In the genomic region with DNA sequence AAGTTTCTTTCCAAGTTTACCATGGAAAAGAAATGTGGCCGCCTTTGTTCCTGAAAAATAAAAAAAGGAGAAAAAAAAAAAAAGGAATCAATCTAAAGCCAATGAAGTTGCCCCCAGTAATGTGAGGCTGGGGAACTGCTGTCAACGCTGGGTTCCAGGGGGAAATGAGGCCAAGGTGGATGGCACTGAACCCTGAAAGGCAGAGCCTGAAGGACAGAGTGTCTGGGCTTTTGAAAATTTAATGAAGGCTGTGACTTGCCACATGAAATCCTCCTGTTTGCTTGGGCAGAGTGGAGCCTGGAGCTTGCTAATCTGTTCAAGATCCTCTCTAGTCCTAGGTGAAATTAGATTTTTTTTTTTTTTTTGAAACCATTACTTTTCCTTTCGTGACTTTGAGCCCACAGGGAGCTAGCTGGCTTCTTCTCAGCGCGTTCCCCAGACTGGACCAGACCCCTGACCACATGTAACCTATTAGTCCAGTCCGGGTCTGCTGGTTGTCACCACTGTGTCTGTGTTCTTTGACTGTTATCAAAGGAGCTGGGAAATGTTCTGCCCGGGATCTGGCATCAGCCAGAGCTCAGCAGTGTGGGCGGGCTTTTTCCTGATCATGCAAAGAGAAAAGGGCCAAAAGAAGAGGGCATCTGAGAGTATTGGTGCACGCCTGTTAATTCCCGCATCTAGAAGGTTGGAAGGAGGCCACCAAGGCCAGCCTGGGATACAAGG, we compare ENCODE assay signal across 9 mouse cellular contexts. TPM values are rescaled to one million over a fixed set of nuclear protein-coding genes. Genes with fewer than 3 reads are reported as not detected.
DNase-seq lines count a peak whose midpoint lies in the region; ATAC-seq and TF ChIP-seq lines count a peak whose summit lies in the region.
"Had no signal": no experiment of that assay in that cellular context is flagged by ENCODE, and none has a peak within 500 bp of the region (broad histone marks: within the 10 kb centered on the region; RNA-seq: fewer than 3 reads in every experiment).

No protein-coding gene starts in this region.

- H3K4me3 ChIP-seq in layer of hippocampus, adult 2 months: no peak overlapping the region
- H3K4me3 ChIP-seq in embryonic facial prominence, embryonic 12.5 days: no peak overlapping the region
- no peak overlapping the region for H3K4me3 ChIP-seq in limb, embryonic 15.5 days

- peaks cover 27% of the 10 kb centered on the region for H3K4me1 ChIP-seq in embryonic facial prominence, embryonic 12.5 days
- peaks cover 40% of the 10 kb centered on the region for H3K4me1 ChIP-seq in limb, embryonic 15.5 days

- no peak; the same call in 1 of the 2 replicates for ATAC-seq in embryonic facial prominence, embryonic 12.5 days (ENCODE audit: insufficient number of reproducible peaks, insufficient read depth, low FRiP score, low TSS enrichment)
- ATAC-seq in limb, embryonic 15.5 days (ENCODE audit: insufficient number of reproducible peaks, low FRiP score, low TSS enrichment, low read depth): no peak
- no peak for ATAC-seq in frontal cortex, adult (ENCODE audit: low TSS enrichment)

- H3K27ac ChIP-seq in layer of hippocampus, adult 2 months: peak overlapping the region; percentile 32; the same call in 1 of the 2 replicates
- H3K27ac ChIP-seq in embryonic facial prominence, embryonic 12.5 days: peak overlapping the region; percentile 63
- peak overlapping the region; percentile 65 for H3K27ac ChIP-seq in limb, embryonic 15.5 days

- no peaks in the 10 kb centered on the region; the same call in 1 of the 2 replicates for H3K9me3 ChIP-seq in embryonic facial prominence, embryonic 12.5 days
- H3K9me3 ChIP-seq in limb, embryonic 15.5 days: no peaks in the 10 kb centered on the region

- no peak overlapping the region for H3K4me2 ChIP-seq in embryonic facial prominence, embryonic 12.5 days (replicated peaks)
- no peak overlapping the region for H3K4me2 ChIP-seq in limb, embryonic 15.5 days

- H3K27me3 ChIP-seq in embryonic facial prominence, embryonic 12.5 days: no peaks in the 10 kb centered on the region
- H3K27me3 ChIP-seq in limb, embryonic 15.5 days: no peaks in the 10 kb centered on the region

- WGBS in embryonic facial prominence, embryonic 12.5 days: 21% methylated on average over 10 of the region's 10 CpGs
- 26% methylated on average over 10 of the region's 10 CpGs for whole genome bisulfite sequencing in limb, embryonic 15.5 days

- H3K36me3 ChIP-seq in embryonic facial prominence, embryonic 12.5 days: no peaks in the 10 kb centered on the region
- no peaks in the 10 kb centered on the region for H3K36me3 ChIP-seq in limb, embryonic 15.5 days

- no peak overlapping the region for H3K9ac ChIP-seq in embryonic facial prominence, embryonic 12.5 days
- no peak overlapping the region for H3K9ac ChIP-seq in limb, embryonic 15.5 days

- no peak for TF ChIP-seq CTCF in layer of hippocampus, adult 2 months (conservative IDR thresholded peaks at IDR 0.05)

- no peak for DNase-seq in layer of hippocampus, adult 2 months (ENCODE audit: low spot score in 2 of 2)
- DNase-seq in layer of hippocampus, postnatal 25 days (ENCODE audit: extremely low spot score in 1 of 2, low spot score in 1 of 2): no peak
- peak; percentile 56 for DNase-seq in heart, adult 8-10 months (ENCODE audit: low spot score)
- DNase-seq in urinary bladder, postnatal 36 days (ENCODE audit: low spot score in 2 of 2): no peak
- DNase-seq: midbrain, embryonic 14.5 days; thymus, postnatal 14 days had no signal

RNA-seq across cellular contexts. Expression of a gene that starts 4.6 kb away (rescaled TPM):
- total RNA-seq in layer of hippocampus, adult 2 months (2021): 10 to 100 TPM; 43.7 to 46.1 TPM
- total RNA-seq in layer of hippocampus, postnatal 25 days (2021): 10 to 100 TPM; 40.8 to 49.8 TPM
- polyA plus RNA-seq in embryonic facial prominence, embryonic 12.5 days (2016; fragmentation: Nextera tagmentation; extraction: Ambion mirVana): 46.0 and 48.7 TPM in 2 replicates
- 10 to 100 TPM; 23.1 to 33.1 (median 27.4) TPM for total RNA-seq in heart, adult 8-10 months (2022)
- polyA plus RNA-seq in limb, embryonic 15.5 days (2015; fragmentation: Nextera tagmentation; extraction: Ambion mirVana): 78.0 and 78.5 TPM in 2 replicates
